Mouse (Mus musculus) gastrocnemius, postnatal 4 days (tissue): ENCODE data around the gene 4933427D14Rik. TPM values are rescaled to one million over a fixed set of nuclear protein-coding genes. Genes with fewer than 3 reads are reported as not detected.
A peak's percentile ranks its signal among the peaks of the same experiment; 100 is the strongest.

Experiments
- DNase-seq, 2 experiments: peaks; one replicate each; pipeline ENCODE4 v3.0.0; 2021 to 2022; ENCODE audit warnings: low spot score in 2 of 2, mixed read lengths in 2 of 2
- total RNA-seq, 2 experiments: library from RNA; stranded (reverse); gene quantifications; 2 replicates each; pipeline ENCODE4 v1.2.3; 2021

Gene 4933427D14Rik
- total RNA-seq, 2 experiments from 2014 or later, result 4.7 to 5.9 TPM

GRCm38 (mm10) chr11:72145182-72145876, 61.9 kb downstream of the 4933427D14Rik start:
- DNase-seq, result no peak

- DNase-seq, result no peak
Observed at GRCm38 (mm10) chr11:72142889-72143288, 64.4 kb downstream of the 4933427D14Rik start.

- DNase-seq, result no peak
Observed at GRCm38 (mm10) chr11:72140198-72140597, 67.1 kb downstream of the 4933427D14Rik start.

- DNase-seq, result no peak
Observed at GRCm38 (mm10) chr11:72136231-72136982, 70.9 kb downstream of the 4933427D14Rik start.

- peak; percentile 29 to 33 for DNase-seq
Observed at GRCm38 (mm10) chr11:72135383-72136158, 71.7 kb downstream of the 4933427D14Rik start, which contains the start of gene Pitpnm3. Pitpnm3 (minus strand) TSS chr11:72135778.

- DNase-seq, result no peak
Observed at GRCm38 (mm10) chr11:72134536-72135382, 72.5 kb downstream of the 4933427D14Rik start.

GRCm38 (mm10) chr11:72133075-72133474, 74.2 kb downstream of the 4933427D14Rik start:
- no peak for DNase-seq

- DNase-seq, result peak in 1 of 2 experiments; percentile 60
Observed at GRCm38 (mm10) chr11:72132266-72132665, 75.0 kb downstream of the 4933427D14Rik start.

- no peak for DNase-seq
Observed at GRCm38 (mm10) chr11:72131697-72132096, 75.6 kb downstream of the 4933427D14Rik start.

- DNase-seq, result no peak
Observed at GRCm38 (mm10) chr11:72130905-72131304, 76.4 kb downstream of the 4933427D14Rik start.

- DNase-seq, result no peak
Observed at GRCm38 (mm10) chr11:72130472-72130871, 76.8 kb downstream of the 4933427D14Rik start.

- no peak for DNase-seq
Observed at GRCm38 (mm10) chr11:72130021-72130420, 77.2 kb downstream of the 4933427D14Rik start.

- no peak for DNase-seq
Observed at GRCm38 (mm10) chr11:72129032-72129894, 78.0 kb downstream of the 4933427D14Rik start.

- DNase-seq, result no peak
Observed at GRCm38 (mm10) chr11:72127450-72128189, 79.6 kb downstream of the 4933427D14Rik start.

- DNase-seq, result no peak
Observed at GRCm38 (mm10) chr11:72125781-72126180, 81.5 kb downstream of the 4933427D14Rik start.

GRCm38 (mm10) chr11:72123531-72123930, 83.7 kb downstream of the 4933427D14Rik start:
- DNase-seq, result no peak

GRCm38 (mm10) chr11:72120354-72120753, 86.9 kb downstream of the 4933427D14Rik start:
- DNase-seq, result no peak

- no peak for DNase-seq
Observed at GRCm38 (mm10) chr11:72118630-72119029, 88.6 kb downstream of the 4933427D14Rik start.

- no peak for DNase-seq
Observed at GRCm38 (mm10) chr11:72113296-72113695, 94.0 kb downstream of the 4933427D14Rik start.
